Mouse (Mus musculus) thymus, postnatal 4 days (tissue): Measurements from ENCODE around the gene Hsd3b7.
A peak's percentile ranks its signal among the peaks of the same experiment; 100 is the strongest.

ENCODE experiments used
- DNase-seq: peaks from one replicate; pipeline ENCODE4 v3.0.0; 2021

Gene Hsd3b7

DNA sequence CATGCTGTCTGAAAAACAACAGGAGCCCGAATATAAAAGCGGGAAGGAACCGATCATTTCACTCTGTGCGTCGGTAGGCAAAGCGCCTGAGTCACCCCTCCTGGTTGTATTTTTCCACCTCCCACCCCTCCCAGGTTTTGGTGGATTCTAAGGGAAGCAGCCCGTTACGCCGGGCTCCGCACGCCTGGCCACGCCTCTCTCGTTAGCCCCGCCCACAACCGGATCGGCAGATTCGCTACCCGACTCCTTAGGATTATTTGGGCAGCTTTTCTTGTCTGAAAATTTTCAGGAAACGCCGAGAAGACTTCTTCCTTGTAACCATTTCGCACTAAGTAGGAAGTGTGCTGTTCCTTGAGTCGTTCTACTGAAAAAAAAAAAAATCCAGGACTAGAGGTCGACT is 24.0 kb upstream of the Hsd3b7 start, which contains the start of gene Setd1a:
TSS of gene Setd1a (plus strand) at position 245 of the 400 bp plus-strand sequence.
- peak; percentile 96 for DNase-seq

DNA sequence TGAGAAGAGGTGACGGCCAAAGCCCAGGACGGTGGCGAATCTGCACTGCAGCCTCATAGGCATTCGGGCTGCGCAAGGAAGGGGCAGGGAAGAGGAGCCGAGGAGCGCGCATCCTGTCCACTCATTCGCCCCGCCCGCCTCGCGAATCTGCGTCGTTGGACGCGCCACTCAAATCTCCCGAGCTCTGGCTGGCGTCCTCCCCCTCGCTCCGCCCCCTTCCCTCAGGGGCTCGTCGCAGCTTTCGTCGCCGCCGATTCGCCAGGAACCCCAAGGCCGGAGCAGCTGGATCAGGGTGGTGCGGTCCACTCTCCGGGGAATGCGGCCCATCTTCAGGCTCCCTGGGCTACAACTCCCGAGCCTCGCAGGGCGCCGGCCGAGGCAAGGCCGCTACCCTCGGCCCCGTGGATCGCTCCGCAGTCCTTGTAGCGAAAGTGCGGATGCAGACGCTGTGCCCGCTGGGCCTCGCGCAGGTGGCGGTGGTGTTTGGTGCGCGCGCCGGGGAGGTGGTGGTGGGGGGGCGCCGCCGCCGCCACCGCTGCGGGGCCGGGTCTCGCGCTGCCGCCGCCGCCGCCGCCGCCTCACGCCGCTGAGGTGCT is 23.4 kb upstream of the Hsd3b7 start:
- peak; percentile 97 for DNase-seq

GRCm38 (mm10) chr7:127777474-127778266 is 22.7 kb upstream of the Hsd3b7 start:
- peak; percentile 74 for DNase-seq

- DNase-seq = no peak
These were observed 22.1 kb upstream of the Hsd3b7 start for GRCm38 (mm10) chr7:127778350-127778749.

- no peak for DNase-seq
These were observed 15.1 kb upstream of the Hsd3b7 start, which contains the start of gene Gm49388 for GRCm38 (mm10) chr7:127785308-127785707. Gene Gm49388 (plus strand): TSS chr7:127785608.

DNA sequence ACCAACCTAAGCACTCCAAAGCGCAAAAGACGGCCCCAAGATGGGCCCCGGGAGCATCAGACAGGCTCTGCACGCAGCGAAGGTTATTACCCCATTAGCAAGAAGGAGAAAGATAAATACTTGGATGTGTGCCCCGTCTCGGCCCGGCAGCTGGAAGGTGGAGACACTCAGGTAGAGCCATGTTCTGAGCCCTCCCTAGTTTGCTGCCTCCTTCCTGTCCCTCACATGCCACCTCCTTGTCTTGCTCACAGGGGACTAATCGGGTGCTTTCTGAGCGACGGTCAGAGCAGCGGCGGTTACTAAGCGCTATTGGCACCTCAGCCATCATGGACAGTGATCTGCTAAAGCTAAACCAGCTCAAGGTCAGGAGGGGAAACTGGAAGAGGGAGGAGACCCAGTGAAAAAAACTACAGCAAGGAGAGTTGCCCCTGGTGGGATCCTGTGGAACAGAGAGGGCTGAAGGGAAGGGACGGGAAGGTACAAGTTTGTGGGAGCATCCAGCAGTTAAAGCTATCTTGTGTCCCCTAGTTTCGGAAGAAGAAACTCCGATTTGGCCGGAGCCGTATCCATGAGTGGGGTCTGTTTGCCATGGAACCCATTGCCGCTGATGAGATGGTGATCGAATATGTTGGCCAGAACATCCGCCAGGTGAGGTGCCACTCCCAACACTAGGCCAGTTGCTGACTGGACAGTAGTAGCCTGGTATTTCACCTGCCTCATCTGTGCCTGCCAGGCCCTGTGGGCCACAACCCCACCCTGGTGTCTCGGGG is 3.1 kb upstream of the Hsd3b7 start:
- no peak for DNase-seq

- DNase-seq = no peak
These were observed 1.8 kb upstream of the Hsd3b7 start for GRCm38 (mm10) chr7:127798591-127798990.

DNA sequence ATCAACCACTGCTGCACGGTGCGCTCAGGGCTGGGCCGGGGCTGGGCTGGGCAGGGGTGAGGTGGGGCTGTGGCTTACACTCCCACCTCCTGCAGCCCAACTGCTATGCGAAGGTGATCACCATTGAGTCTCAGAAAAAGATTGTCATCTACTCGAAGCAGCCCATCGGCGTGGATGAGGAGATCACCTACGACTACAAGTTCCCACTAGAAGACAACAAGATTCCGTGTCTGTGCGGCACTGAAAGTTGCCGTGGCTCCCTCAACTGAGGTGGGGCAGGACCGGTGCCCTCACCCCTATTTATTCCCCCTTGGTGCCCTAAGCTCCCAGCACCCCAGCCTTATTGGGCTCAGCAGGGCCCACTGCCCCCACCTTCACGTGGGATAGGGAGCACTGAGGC is 1.2 kb upstream of the Hsd3b7 start:
- no peak for DNase-seq

GRCm38 (mm10) chr7:127799738-127800137 is 666 bp upstream of the Hsd3b7 start:
- DNase-seq = no peak

DNA sequence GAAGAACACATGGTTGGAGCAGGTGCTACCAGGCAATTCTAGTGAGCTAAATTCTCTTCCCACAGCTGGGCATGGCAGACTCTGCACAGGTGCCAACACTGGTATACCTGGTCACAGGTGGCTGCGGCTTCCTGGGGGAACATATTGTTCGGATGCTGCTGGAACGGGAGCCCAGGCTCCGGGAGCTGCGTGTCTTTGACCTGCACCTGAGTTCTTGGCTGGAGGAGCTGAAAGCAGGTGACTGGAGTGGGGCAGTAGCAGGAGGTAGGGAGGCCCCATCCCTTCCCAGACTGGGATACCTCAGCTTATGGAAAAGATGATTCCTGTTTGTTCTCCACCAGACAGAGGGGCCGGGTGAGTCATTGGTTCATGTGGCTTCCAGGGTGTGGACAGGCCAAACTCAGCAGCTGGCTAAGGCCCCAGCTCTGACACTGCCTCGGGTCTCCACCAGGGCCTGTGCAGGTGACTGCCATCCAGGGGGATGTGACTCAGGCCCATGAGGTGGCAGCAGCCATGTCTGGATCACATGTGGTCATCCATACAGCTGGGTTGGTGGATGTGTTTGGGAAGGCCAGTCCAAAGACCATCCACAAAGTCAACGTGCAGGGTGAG is 712 bp downstream of the Hsd3b7 start:
- no peak for DNase-seq

- no peak for DNase-seq
These were observed 1.9 kb downstream of the Hsd3b7 start for GRCm38 (mm10) chr7:127802313-127802712.

DNA sequence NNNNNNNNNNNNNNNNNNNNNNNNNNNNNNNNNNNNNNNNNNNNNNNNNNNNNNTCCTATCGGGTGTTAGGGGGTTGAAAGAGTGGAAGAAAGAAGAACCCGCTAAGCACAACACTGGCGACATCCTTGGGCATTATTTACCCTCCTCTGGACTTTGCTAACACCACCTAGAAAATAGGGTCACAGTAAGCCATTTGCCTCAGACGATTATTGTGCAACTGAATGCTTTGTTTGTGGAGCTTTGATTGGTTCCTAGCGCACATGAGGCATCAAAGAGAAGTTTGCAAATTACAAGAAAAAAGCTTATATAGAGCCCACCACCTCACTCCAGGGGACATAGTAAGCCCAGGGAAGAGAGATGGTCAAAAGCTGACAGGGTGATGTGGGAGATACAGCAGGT is 8.4 kb downstream of the Hsd3b7 start:
- no peak for DNase-seq

- DNase-seq = no peak
These were observed 9.4 kb downstream of the Hsd3b7 start for GRCm38 (mm10) chr7:127809846-127810245.

DNA sequence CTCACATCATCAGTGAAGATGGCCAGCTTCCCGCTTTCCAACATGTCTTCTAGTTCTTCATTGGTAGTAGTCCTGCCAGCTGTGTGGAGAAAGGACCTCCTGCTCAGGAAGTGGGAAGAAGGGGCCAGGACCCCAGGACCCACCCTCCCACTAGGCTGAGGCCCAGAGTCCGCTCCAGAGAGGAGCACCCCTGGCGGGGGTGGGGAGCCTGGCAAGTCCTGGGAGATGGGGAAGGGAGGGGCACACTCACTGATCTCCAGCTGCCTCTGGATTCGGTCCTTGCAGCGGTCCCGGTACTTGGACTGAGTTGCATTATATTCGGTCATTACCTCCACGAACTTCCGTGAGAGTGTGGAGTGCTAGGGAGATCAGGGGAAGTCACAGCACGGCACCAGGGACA is 10.2 kb downstream of the Hsd3b7 start:
- DNase-seq = no peak

DNA sequence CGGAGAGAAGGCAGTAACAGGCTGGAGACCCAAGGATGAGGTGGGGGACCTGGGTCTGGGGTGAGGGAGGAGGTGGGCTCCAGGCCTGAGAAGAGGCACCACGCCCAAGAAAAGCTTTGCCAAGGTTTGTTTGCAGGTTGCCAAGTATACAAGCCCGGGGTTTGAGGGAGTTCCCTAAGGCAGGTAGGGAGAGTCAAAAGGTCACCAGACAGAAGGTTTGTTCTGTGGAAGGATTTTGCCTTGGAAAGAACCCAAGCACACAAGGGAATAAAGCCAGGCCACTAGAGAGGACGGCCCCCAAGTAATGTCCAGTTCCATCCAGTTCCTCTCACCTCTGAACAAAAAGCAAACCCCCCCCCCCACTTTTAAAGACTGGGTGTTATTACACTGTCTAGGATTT is 10.8 kb downstream of the Hsd3b7 start:
- DNase-seq = no peak

GRCm38 (mm10) chr7:127812292-127812691 is 11.9 kb downstream of the Hsd3b7 start:
- no peak for DNase-seq

GRCm38 (mm10) chr7:127813821-127814220 is 13.4 kb downstream of the Hsd3b7 start:
- no peak for DNase-seq

- DNase-seq = no peak
These were observed 14.0 kb downstream of the Hsd3b7 start for GRCm38 (mm10) chr7:127814241-127814921.

DNA sequence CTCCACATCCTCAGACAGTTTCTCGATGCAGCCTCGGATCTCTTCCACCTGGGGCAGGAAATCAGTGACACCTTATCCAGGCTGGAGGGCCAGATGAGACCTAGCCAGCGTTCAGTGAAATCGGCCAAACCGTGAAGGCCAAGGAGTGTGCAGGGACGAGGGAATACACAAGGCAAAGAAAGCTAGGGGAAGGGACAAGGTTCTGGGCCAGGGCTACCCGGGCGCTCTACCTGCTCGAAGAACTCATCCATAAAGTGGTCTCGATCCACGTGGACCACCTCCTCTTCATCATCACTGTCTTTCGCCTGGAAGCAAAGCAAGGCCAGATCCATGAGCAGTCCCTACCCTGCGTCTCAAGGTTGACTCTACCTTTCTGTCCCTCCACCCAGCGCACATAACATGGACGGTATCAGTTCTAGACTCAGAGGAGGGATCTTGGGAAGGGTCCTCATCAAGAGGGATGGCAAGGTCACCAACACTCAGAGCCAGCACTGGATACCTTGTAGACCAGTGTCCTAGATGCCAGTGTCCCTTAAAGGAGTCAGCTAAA is 14.8 kb downstream of the Hsd3b7 start:
- DNase-seq = no peak

GRCm38 (mm10) chr7:127815954-127816821 is 15.8 kb downstream of the Hsd3b7 start:
- peak; percentile 77 for DNase-seq

GRCm38 (mm10) chr7:127817053-127817452 is 16.6 kb downstream of the Hsd3b7 start:
- DNase-seq = no peak
